Mouse (Mus musculus) lung, adult 2 months (tissue): ENCODE measurements at regions not wholly inside any gene's neighbourhood (a gene's known extent, or its start where the extent isn't known, plus 50 kb on each side); places are given as distances from the start of the nearest gene placed in this dataset.

Experiments
- CTCF ChIP-seq: fragments of 200-500 bp; IDR thresholded peaks from 2 replicates; pipeline ENCODE4 v1.5.1; 2011; ENCODE audit warnings: mild to moderate bottlenecking, low read length, control low read depth; ENCODE audit not compliant: insufficient read depth
- POLR2A ChIP-seq: fragments of 200-500 bp; IDR thresholded peaks from 2 replicates; pipeline ENCODE4 v1.6.1; 2011; ENCODE audit warnings: low read depth, mild to moderate bottlenecking, control low read depth, low read length, borderline replicate concordance; ENCODE audit errors: extremely low read depth

DNA sequence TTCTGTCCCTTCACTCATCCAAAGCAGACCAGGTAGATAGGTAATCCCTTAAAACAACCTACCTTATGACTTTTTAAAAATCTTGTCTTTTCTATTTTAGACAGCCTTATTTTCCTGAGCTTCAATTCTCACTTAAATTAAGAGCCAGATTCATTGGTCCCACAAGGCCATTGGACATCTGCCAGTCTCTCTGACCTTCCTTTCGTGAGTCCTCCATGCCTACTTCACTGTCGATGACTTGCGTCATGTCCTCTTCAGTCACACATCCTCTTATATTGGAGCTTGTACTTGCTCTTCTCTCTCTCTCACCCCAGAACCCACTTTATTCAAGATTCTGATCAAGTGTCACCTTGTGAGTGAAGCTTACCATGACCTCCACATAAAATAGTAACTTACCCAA is 542.0 kb upstream of the C030005K15Rik start:
- TF ChIP-seq CTCF (no peak), POLR2A (no peak)
